Mouse (Mus musculus): ENCODE data around the gene Zfp618. TPM values are rescaled to one million over a fixed set of nuclear protein-coding genes. Genes with fewer than 3 reads are reported as not detected.

Gene Zfp618
- polyA plus RNA-seq, 1 experiment from 2014 or later: 32.0 TPM

- 96% methylated on average over 3 of the region's 3 CpGs for WGBS
- no peak for ATAC-seq (ENCODE audit: insufficient number of reproducible peaks, insufficient read depth, low FRiP score, low read depth)
- no peak overlapping the region for H3K9ac ChIP-seq (replicated peaks; ENCODE audit: low read depth, low read length)
These were observed 60.9 kb downstream of the Zfp618 start for GRCm38 (mm10) chr4:63026286-63026685.

GRCm38 (mm10) chr4:63027451-63027850 is 62.1 kb downstream of the Zfp618 start:
- H3K27ac ChIP-seq (ENCODE audit: low read length): no peak overlapping the region
- H3K36me3 ChIP-seq (ENCODE audit: control insufficient read depth, insufficient read depth, low read length): no peaks in the 10 kb centered on the region
- H3K27me3 ChIP-seq (ENCODE audit: control insufficient read depth, insufficient read depth, low read length): no peaks in the 10 kb centered on the region
- H3K9ac ChIP-seq (replicated peaks; ENCODE audit: low read depth, low read length): no peak overlapping the region
- H3K4me3 ChIP-seq (ENCODE audit: low read depth, low read length): no peak overlapping the region
- H3K4me2 ChIP-seq (replicated peaks; ENCODE audit: low read depth, low read length): no peak overlapping the region
- H3K9me3 ChIP-seq (ENCODE audit: control insufficient read depth, low read depth, low read length): no peaks in the 10 kb centered on the region
- H3K4me1 ChIP-seq (ENCODE audit: control insufficient read depth, insufficient read depth, low read length): peaks cover 9% of the 10 kb centered on the region; the same call in 1 of the 2 replicates
- ATAC-seq (ENCODE audit: insufficient number of reproducible peaks, insufficient read depth, low FRiP score, low read depth): no peak

More at GRCm38 (mm10) chr4:63026286-63026685, 60.9 kb downstream of the Zfp618 start:
- Histone ChIP-seq H3K9me3 (ENCODE audit: control insufficient read depth, low read depth, low read length) (no peaks in the 10 kb centered on the region), H3K27me3 (ENCODE audit: control insufficient read depth, insufficient read depth, low read length) (no peaks in the 10 kb centered on the region), H3K4me3 (ENCODE audit: low read depth, low read length) (no peak overlapping the region), H3K4me1 (ENCODE audit: control insufficient read depth, insufficient read depth, low read length) (peaks cover 5% of the 10 kb centered on the region; the same call in 1 of the 2 replicates), H3K4me2 (replicated peaks; ENCODE audit: low read depth, low read length) (no peak overlapping the region), H3K27ac (ENCODE audit: low read length) (no peak overlapping the region), H3K36me3 (ENCODE audit: control insufficient read depth, insufficient read depth, low read length) (no peaks in the 10 kb centered on the region)

GRCm38 (mm10) chr4:63030157-63030556 is 64.8 kb downstream of the Zfp618 start:
- 63% methylated on average over 5 of the region's 5 CpGs for WGBS
- no peak overlapping the region for H3K9ac ChIP-seq (replicated peaks; ENCODE audit: low read depth, low read length)
- H3K27ac ChIP-seq (ENCODE audit: low read length): no peak overlapping the region
- H3K4me1 ChIP-seq (ENCODE audit: control insufficient read depth, insufficient read depth, low read length): peaks cover 9% of the 10 kb centered on the region; the same call in 1 of the 2 replicates
- no peaks in the 10 kb centered on the region for H3K9me3 ChIP-seq (ENCODE audit: control insufficient read depth, low read depth, low read length)
- no peak for ATAC-seq (ENCODE audit: insufficient number of reproducible peaks, insufficient read depth, low FRiP score, low read depth)
- H3K27me3 ChIP-seq (ENCODE audit: control insufficient read depth, insufficient read depth, low read length): no peaks in the 10 kb centered on the region
- no peak overlapping the region for H3K4me3 ChIP-seq (ENCODE audit: low read depth, low read length)
- no peaks in the 10 kb centered on the region for H3K36me3 ChIP-seq (ENCODE audit: control insufficient read depth, insufficient read depth, low read length)
- H3K4me2 ChIP-seq (replicated peaks; ENCODE audit: low read depth, low read length): no peak overlapping the region

- Histone ChIP-seq H3K36me3 (ENCODE audit: control insufficient read depth, insufficient read depth, low read length) (no peaks in the 10 kb centered on the region), H3K27ac (ENCODE audit: low read length) (peak overlapping the region; percentile 89; the same call in 1 of the 2 replicates), H3K4me2 (replicated peaks; ENCODE audit: low read depth, low read length) (no peak overlapping the region), H3K9ac (replicated peaks; ENCODE audit: low read depth, low read length) (no peak overlapping the region), H3K27me3 (ENCODE audit: control insufficient read depth, insufficient read depth, low read length) (no peaks in the 10 kb centered on the region), H3K4me3 (ENCODE audit: low read depth, low read length) (no peak overlapping the region), H3K9me3 (ENCODE audit: control insufficient read depth, low read depth, low read length) (no peaks in the 10 kb centered on the region), H3K4me1 (ENCODE audit: control insufficient read depth, insufficient read depth, low read length) (peaks cover 9% of the 10 kb centered on the region; the same call in 1 of the 2 replicates)
- 75% methylated on average over 4 of the region's 4 CpGs for WGBS
- ATAC-seq (ENCODE audit: insufficient number of reproducible peaks, insufficient read depth, low FRiP score, low read depth): no peak
These were observed 65.9 kb downstream of the Zfp618 start for GRCm38 (mm10) chr4:63031240-63031639.

GRCm38 (mm10) chr4:63032581-63033006 is 67.2 kb downstream of the Zfp618 start:
- ATAC-seq (ENCODE audit: insufficient number of reproducible peaks, insufficient read depth, low FRiP score, low read depth): peak; percentile 76
- no peaks in the 10 kb centered on the region for H3K9me3 ChIP-seq (ENCODE audit: control insufficient read depth, low read depth, low read length)
- WGBS: 60% methylated on average over 9 of the region's 9 CpGs
- H3K9ac ChIP-seq (replicated peaks; ENCODE audit: low read depth, low read length): no peak overlapping the region
- H3K4me1 ChIP-seq (ENCODE audit: control insufficient read depth, insufficient read depth, low read length): peaks cover 16% of the 10 kb centered on the region
- no peaks in the 10 kb centered on the region for H3K27me3 ChIP-seq (ENCODE audit: control insufficient read depth, insufficient read depth, low read length)
- peak overlapping the region; percentile 89; the same call in 1 of the 2 replicates for H3K27ac ChIP-seq (ENCODE audit: low read length)
- H3K4me3 ChIP-seq (ENCODE audit: low read depth, low read length): no peak overlapping the region
- H3K36me3 ChIP-seq (ENCODE audit: control insufficient read depth, insufficient read depth, low read length): no peaks in the 10 kb centered on the region
- H3K4me2 ChIP-seq (replicated peaks; ENCODE audit: low read depth, low read length): no peak overlapping the region

- no peak overlapping the region for H3K9ac ChIP-seq (replicated peaks; ENCODE audit: low read depth, low read length)
- ATAC-seq (ENCODE audit: insufficient number of reproducible peaks, insufficient read depth, low FRiP score, low read depth): no peak
- H3K36me3 ChIP-seq (ENCODE audit: control insufficient read depth, insufficient read depth, low read length): no peaks in the 10 kb centered on the region
- H3K27me3 ChIP-seq (ENCODE audit: control insufficient read depth, insufficient read depth, low read length): no peaks in the 10 kb centered on the region
- H3K4me2 ChIP-seq (replicated peaks; ENCODE audit: low read depth, low read length): no peak overlapping the region
- H3K27ac ChIP-seq (ENCODE audit: low read length): peak overlapping the region; percentile 89; the same call in 1 of the 2 replicates
- H3K4me1 ChIP-seq (ENCODE audit: control insufficient read depth, insufficient read depth, low read length): peaks cover 19% of the 10 kb centered on the region
- no peaks in the 10 kb centered on the region for H3K9me3 ChIP-seq (ENCODE audit: control insufficient read depth, low read depth, low read length)
- WGBS: 51% methylated on average over 5 of the region's 5 CpGs
- no peak overlapping the region for H3K4me3 ChIP-seq (ENCODE audit: low read depth, low read length)
These were observed 68.4 kb downstream of the Zfp618 start for GRCm38 (mm10) chr4:63033724-63034123.

GRCm38 (mm10) chr4:63035991-63036390 is 70.6 kb downstream of the Zfp618 start:
- Histone ChIP-seq H3K4me3 (ENCODE audit: low read depth, low read length) (no peak overlapping the region), H3K4me1 (ENCODE audit: control insufficient read depth, insufficient read depth, low read length) (peaks cover 19% of the 10 kb centered on the region), H3K36me3 (ENCODE audit: control insufficient read depth, insufficient read depth, low read length) (peaks cover 5% of the 10 kb centered on the region), H3K9ac (replicated peaks; ENCODE audit: low read depth, low read length) (no peak overlapping the region), H3K27me3 (ENCODE audit: control insufficient read depth, insufficient read depth, low read length) (no peaks in the 10 kb centered on the region), H3K27ac (ENCODE audit: low read length) (no peak overlapping the region), H3K9me3 (ENCODE audit: control insufficient read depth, low read depth, low read length) (no peaks in the 10 kb centered on the region), H3K4me2 (replicated peaks; ENCODE audit: low read depth, low read length) (no peak overlapping the region)
- ATAC-seq (ENCODE audit: insufficient number of reproducible peaks, insufficient read depth, low FRiP score, low read depth): no peak
- WGBS: 75% methylated on average over 7 of the region's 7 CpGs

- Histone ChIP-seq H3K27ac (ENCODE audit: low read length) (no peak overlapping the region), H3K9me3 (ENCODE audit: control insufficient read depth, low read depth, low read length) (no peaks in the 10 kb centered on the region), H3K9ac (replicated peaks; ENCODE audit: low read depth, low read length) (no peak overlapping the region), H3K36me3 (ENCODE audit: control insufficient read depth, insufficient read depth, low read length) (peaks cover 5% of the 10 kb centered on the region), H3K4me3 (ENCODE audit: low read depth, low read length) (no peak overlapping the region), H3K27me3 (ENCODE audit: control insufficient read depth, insufficient read depth, low read length) (no peaks in the 10 kb centered on the region), H3K4me1 (ENCODE audit: control insufficient read depth, insufficient read depth, low read length) (peaks cover 12% of the 10 kb centered on the region), H3K4me2 (replicated peaks; ENCODE audit: low read depth, low read length) (no peak overlapping the region)
- 90% methylated on average over 5 of the region's 5 CpGs for WGBS
- ATAC-seq (ENCODE audit: insufficient number of reproducible peaks, insufficient read depth, low FRiP score, low read depth): no peak
These were observed 71.4 kb downstream of the Zfp618 start for GRCm38 (mm10) chr4:63036790-63037189.

GRCm38 (mm10) chr4:63037555-63037954 is 72.2 kb downstream of the Zfp618 start:
- Histone ChIP-seq H3K4me2 (replicated peaks; ENCODE audit: low read depth, low read length) (no peak overlapping the region), H3K9ac (replicated peaks; ENCODE audit: low read depth, low read length) (no peak overlapping the region), H3K4me1 (ENCODE audit: control insufficient read depth, insufficient read depth, low read length) (peaks cover 10% of the 10 kb centered on the region), H3K4me3 (ENCODE audit: low read depth, low read length) (no peak overlapping the region), H3K36me3 (ENCODE audit: control insufficient read depth, insufficient read depth, low read length) (peaks cover 5% of the 10 kb centered on the region), H3K27ac (ENCODE audit: low read length) (no peak overlapping the region), H3K9me3 (ENCODE audit: control insufficient read depth, low read depth, low read length) (no peaks in the 10 kb centered on the region), H3K27me3 (ENCODE audit: control insufficient read depth, insufficient read depth, low read length) (no peaks in the 10 kb centered on the region)
- WGBS: 60% methylated on average over 4 of the region's 4 CpGs
- ATAC-seq (ENCODE audit: insufficient number of reproducible peaks, insufficient read depth, low FRiP score, low read depth): no peak
